Mouse (Mus musculus): Measurements from ENCODE around the gene Shc1. TPM values are rescaled to one million over a fixed set of nuclear protein-coding genes. Genes with fewer than 3 reads are reported as not detected.

Shc1 gene
- polyA plus RNA-seq, 1 experiment from 2014 or later = 14.3 TPM

DNA sequence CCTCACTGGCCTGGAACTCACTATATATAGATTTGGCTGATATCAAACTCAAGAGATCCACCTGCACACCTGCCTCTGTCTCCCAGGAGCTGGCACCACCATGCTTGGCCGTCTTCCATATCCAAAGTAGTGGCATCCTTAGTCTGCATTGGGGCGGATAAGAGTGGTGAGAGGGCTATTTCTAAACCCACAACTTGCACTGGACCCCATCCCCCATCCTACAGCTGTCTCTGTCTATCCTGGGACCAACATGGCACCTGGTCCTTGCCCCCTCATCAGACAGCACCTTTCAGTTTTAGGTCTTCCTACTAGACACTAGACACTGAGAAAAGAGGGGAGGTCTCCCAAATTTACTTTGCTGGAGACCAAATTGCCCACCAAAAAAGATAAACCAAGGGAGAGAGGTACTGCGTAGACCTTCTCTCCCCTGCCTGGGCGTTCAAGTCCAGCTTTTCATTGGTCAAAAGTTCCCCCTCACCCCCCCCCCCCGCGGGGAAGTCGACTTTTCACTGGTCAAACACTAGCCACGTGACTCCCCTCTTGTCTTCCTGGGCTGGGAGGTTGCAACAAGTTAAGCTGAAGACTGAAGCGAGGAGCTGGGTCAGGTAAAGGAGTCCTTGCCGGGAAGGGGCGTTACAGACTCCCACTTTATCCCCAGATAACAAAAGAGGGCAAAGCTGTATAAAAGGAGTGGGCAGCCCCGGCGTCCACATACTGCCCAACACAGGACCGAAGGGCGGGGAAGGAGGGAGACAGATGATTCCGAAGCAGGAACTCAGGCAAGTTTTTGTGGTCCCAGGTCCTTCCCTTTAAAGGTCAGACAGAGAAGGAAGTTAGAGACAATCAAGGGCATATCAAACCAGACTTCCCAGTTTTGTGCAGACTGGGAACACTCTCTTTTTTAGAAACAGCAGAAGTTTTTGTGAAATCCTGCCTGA is 18.2 kb downstream of the Shc1 start, which contains the start of gene Pbxip1:
Pbxip1 (plus strand) TSS at position 531 of the 938 bp plus-strand sequence.
- Histone ChIP-seq H3K27ac (replicated peaks) (no peak within 1 kb of the TSS), H3K27me3 (no peaks in the 10 kb centered on the region), H3K9me3 (no peaks in the 10 kb centered on the region), H3K4me3 (peak within 1 kb of the TSS; percentile 33), H3K36me3 (peaks cover 31% of the 10 kb centered on the region), H3K4me2 (replicated peaks) (peak within 1 kb of the TSS; percentile 37), H3K4me1 (peaks cover 19% of the 10 kb centered on the region), H3K9ac (replicated peaks) (peak within 1 kb of the TSS; percentile 20; the same call in 1 of the 2 replicates)
- peak; percentile 43; the same call in 1 of the 2 replicates for ATAC-seq (replicated peaks)
- WGBS = 4% methylated on average over 16 of the region's 16 CpGs

DNA sequence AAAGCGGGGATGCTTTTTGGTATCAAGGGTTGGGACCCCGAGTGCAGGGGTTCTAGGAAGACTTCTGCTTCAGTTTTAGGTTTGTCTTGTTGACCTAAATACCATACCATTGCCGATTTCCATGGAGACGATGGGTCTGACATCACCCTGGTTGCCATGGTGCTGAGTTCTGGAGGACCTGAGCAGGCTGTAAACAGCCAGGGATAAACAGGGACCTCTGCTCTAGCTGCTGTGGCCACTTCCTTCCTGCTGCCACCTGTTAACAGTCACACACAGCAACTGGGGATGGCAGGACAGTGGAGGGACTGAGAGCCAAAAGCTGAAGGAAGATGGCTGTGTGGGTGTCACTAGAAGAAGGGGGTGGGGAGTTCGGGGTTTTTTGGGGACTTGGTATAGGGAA is 19.0 kb downstream of the Shc1 start:
- ATAC-seq (replicated peaks) = peak; percentile 23; the same call in 1 of the 2 replicates
- Histone ChIP-seq H3K9ac (replicated peaks) (peak overlapping the region; percentile 20; the same call in 1 of the 2 replicates), H3K9me3 (no peaks in the 10 kb centered on the region), H3K4me2 (replicated peaks) (peak overlapping the region; percentile 37), H3K27me3 (no peaks in the 10 kb centered on the region), H3K27ac (replicated peaks) (no peak overlapping the region), H3K4me1 (peaks cover 12% of the 10 kb centered on the region), H3K4me3 (peak overlapping the region; percentile 33), H3K36me3 (peaks cover 29% of the 10 kb centered on the region)
- 15% methylated on average over 5 of the region's 5 CpGs for WGBS

- H3K9ac ChIP-seq (replicated peaks) = no peak overlapping the region
- no peak for ATAC-seq (replicated peaks)
- H3K27me3 ChIP-seq = no peaks in the 10 kb centered on the region
- no peak overlapping the region for H3K4me3 ChIP-seq
- H3K4me1 ChIP-seq = peaks cover 10% of the 10 kb centered on the region
- H3K4me2 ChIP-seq (replicated peaks) = no peak overlapping the region
- H3K27ac ChIP-seq (replicated peaks) = no peak overlapping the region
- no peaks in the 10 kb centered on the region for H3K9me3 ChIP-seq
- H3K36me3 ChIP-seq = no peaks in the 10 kb centered on the region
- 92% methylated on average over 2 of the region's 2 CpGs for WGBS
Observed at GRCm38 (mm10) chr3:89440691-89441090, 22.4 kb downstream of the Shc1 start.

DNA sequence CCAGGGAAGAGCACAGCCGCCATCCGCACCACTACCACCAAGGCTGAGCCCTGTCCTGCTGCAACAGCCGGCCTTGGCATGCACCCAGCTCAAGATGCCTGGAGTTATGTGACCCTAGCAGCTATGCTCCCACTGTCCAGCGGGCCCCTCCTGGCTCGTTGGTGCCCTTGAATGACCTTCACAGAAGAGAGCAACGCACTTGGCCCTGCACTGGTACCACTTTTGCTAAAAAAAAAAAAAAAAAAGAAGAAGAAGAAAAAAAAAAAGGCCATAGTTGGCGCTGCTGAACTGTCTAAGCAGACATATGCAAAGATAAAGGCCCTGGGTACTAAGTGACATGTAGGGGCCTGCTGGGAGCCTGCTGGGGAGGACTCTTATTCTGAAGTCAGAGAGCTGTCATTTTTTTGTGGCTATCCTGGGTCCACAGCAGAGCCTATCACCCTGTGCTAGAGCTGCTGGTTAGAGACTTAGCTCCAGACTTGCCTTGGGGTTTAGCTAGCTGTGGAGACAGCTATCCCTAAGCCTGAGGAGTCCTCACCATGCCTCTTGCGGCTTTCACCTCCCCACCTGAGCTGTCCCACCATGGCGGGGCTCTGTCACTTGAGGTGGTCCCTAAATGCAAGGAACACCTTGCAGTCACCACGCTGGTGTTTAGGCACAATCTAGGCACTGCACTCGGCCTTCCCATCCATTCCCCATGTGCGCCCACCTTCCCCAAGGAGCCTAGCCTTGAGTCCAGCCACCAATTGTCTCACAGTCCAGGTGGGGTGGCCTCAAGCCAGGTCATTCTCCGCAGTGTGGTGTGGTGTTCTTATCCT is 30.7 kb downstream of the Shc1 start:
- 71% methylated on average over 13 of the region's 13 CpGs for WGBS
- H3K4me1 ChIP-seq = no peaks in the 10 kb centered on the region

GRCm38 (mm10) chr3:89449541-89449940 is 31.3 kb downstream of the Shc1 start:
- peak; percentile 49 for ATAC-seq (replicated peaks)
- H3K4me2 ChIP-seq (replicated peaks) = no peak overlapping the region
- no peaks in the 10 kb centered on the region for H3K27me3 ChIP-seq
- H3K9ac ChIP-seq (replicated peaks) = no peak overlapping the region
- H3K4me3 ChIP-seq = no peak overlapping the region
- no peaks in the 10 kb centered on the region for H3K9me3 ChIP-seq
- WGBS = 42% methylated on average over 7 of the region's 7 CpGs
- no peaks in the 10 kb centered on the region for H3K4me1 ChIP-seq
- no peak overlapping the region for H3K27ac ChIP-seq (replicated peaks)
- no peaks in the 10 kb centered on the region for H3K36me3 ChIP-seq

More for the DNA sequence above, 30.7 kb downstream of the Shc1 start:
- no peak for ATAC-seq (replicated peaks)
- no peaks in the 10 kb centered on the region for H3K36me3 ChIP-seq
- H3K27ac ChIP-seq (replicated peaks) = no peak overlapping the region
- H3K9ac ChIP-seq (replicated peaks) = no peak overlapping the region
- no peak overlapping the region for H3K4me2 ChIP-seq (replicated peaks)
- H3K9me3 ChIP-seq = no peaks in the 10 kb centered on the region
- H3K27me3 ChIP-seq = no peaks in the 10 kb centered on the region
- H3K4me3 ChIP-seq = no peak overlapping the region

DNA sequence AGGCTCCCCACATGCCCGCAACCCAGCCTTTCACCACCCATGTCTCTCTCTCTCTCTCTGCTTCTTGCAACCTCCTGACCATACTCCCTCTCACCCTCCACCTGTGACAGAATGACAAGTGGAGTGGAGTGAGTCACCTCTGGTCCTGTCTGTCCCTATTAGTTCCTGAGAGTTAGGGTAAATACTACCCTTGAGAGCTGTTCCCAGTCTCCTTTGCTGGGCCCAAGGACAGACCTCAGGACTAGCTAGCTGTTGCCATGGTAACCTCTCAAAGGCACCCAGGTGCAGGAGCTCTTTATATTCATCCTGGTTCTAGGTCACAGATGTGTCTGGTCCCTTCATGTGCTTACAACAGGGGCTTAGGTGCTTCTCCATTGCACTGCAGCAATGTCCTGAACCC is 33.7 kb downstream of the Shc1 start:
- Histone ChIP-seq H3K36me3 (no peaks in the 10 kb centered on the region), H3K27me3 (no peaks in the 10 kb centered on the region), H3K4me2 (replicated peaks) (no peak overlapping the region), H3K4me3 (no peak overlapping the region), H3K27ac (replicated peaks) (no peak overlapping the region), H3K4me1 (no peaks in the 10 kb centered on the region), H3K9ac (replicated peaks) (no peak overlapping the region), H3K9me3 (no peaks in the 10 kb centered on the region)
- no peak for ATAC-seq (replicated peaks)
- 100% methylated on average over 1 of the region's 1 CpGs for WGBS

GRCm38 (mm10) chr3:89454401-89455177 is 36.3 kb downstream of the Shc1 start, which contains the start of gene Pmvk:
Pmvk (plus strand) TSS chr3:89454541.
- Histone ChIP-seq H3K27me3 (no peaks in the 10 kb centered on the region), H3K4me3 (no peak within 1 kb of the TSS), H3K9me3 (no peaks in the 10 kb centered on the region), H3K4me1 (peaks cover under 1% of the 10 kb centered on the region), H3K9ac (replicated peaks) (no peak within 1 kb of the TSS), H3K27ac (replicated peaks) (no peak within 1 kb of the TSS), H3K4me2 (replicated peaks) (no peak within 1 kb of the TSS), H3K36me3 (no peaks in the 10 kb centered on the region)
- no peak for ATAC-seq (replicated peaks)
- 65% methylated on average over 10 of the region's 10 CpGs for WGBS

DNA sequence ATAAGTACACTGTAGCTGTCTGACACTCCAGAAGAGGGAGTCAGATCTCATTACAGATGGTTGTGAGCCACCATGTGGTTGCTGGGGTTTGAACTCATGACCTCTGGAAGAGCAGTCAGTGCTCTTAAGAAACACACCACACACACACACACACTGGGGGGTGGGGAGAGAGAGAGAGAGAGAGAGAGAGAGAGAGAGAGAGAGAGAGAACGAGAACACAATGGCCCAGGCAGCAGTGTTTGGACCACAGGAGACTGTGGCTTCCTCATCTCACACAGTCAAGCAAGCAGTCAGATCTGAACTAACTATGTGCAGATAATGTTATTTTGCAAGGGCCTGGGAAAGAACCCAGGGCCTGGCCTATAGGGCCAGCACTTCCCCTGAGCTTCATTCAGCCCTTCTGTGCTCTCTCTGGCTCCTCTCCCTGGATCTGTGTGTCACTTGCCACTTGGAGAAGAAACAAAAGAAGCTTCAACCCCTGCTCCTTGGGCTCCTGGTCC is 37.6 kb downstream of the Shc1 start:
- H3K36me3 ChIP-seq = no peaks in the 10 kb centered on the region
- peaks cover 13% of the 10 kb centered on the region for H3K4me1 ChIP-seq
- no peak overlapping the region for H3K4me3 ChIP-seq
- H3K4me2 ChIP-seq (replicated peaks) = no peak overlapping the region
- no peak overlapping the region for H3K9ac ChIP-seq (replicated peaks)
- H3K9me3 ChIP-seq = no peaks in the 10 kb centered on the region
- no peak overlapping the region for H3K27ac ChIP-seq (replicated peaks)
- no peaks in the 10 kb centered on the region for H3K27me3 ChIP-seq
- 67% methylated on average over 1 of the region's 1 CpGs for WGBS
- ATAC-seq (replicated peaks) = no peak

GRCm38 (mm10) chr3:89456726-89457665 is 38.8 kb downstream of the Shc1 start:
- H3K27me3 ChIP-seq = no peaks in the 10 kb centered on the region
- no peak overlapping the region for H3K9ac ChIP-seq (replicated peaks)
- H3K4me3 ChIP-seq = no peak overlapping the region
- H3K4me2 ChIP-seq (replicated peaks) = no peak overlapping the region
- no peaks in the 10 kb centered on the region for H3K9me3 ChIP-seq
- WGBS = 38% methylated on average over 10 of the region's 10 CpGs
- peaks cover 16% of the 10 kb centered on the region for H3K4me1 ChIP-seq
- no peaks in the 10 kb centered on the region for H3K36me3 ChIP-seq
- no peak overlapping the region for H3K27ac ChIP-seq (replicated peaks)
- 0 out of 2 replicates have a peak, but pooled peaks have one; percentile 16 for ATAC-seq (replicated peaks)

DNA sequence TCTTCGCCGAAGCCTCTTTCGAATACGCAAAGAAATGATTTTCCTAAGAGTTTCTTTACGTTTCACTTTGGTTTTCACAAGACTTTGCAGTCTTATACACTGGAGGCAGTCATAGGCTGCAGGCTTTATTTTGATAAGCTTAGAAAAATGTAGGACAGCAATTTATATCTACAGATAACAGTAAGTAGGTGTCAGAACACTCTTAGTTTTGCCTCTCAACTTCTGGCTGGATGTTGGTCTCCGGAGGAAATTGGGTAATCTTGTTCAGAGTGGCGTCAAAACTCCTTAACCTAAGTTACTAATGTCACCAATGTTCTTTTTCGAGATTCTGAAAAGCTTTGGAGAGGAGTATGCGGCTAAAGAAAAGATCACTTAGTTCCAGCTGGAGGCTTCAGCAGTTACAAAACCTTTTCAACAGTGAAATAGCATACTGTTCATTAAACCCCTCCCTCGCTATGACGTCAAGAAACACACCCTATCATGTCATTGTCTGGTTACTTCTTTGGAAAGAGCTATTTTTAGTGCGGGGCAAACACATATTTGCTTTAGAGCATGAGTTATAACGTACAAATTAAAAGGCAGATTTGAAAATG is 40.2 kb downstream of the Shc1 start:
- H3K9ac ChIP-seq (replicated peaks) = peak overlapping the region; percentile 72; the same call in 1 of the 2 replicates

More for the DNA sequence above, 40.2 kb downstream of the Shc1 start:
- 41% methylated on average over 13 of the region's 13 CpGs for WGBS
- H3K4me2 ChIP-seq (replicated peaks) = peak overlapping the region; percentile 64
- H3K4me3 ChIP-seq = peak overlapping the region; percentile 57
- H3K27me3 ChIP-seq = no peaks in the 10 kb centered on the region
- H3K36me3 ChIP-seq = no peaks in the 10 kb centered on the region
- peaks cover 16% of the 10 kb centered on the region for H3K4me1 ChIP-seq
- H3K27ac ChIP-seq (replicated peaks) = peak overlapping the region; percentile 92
- no peaks in the 10 kb centered on the region for H3K9me3 ChIP-seq
- ATAC-seq (replicated peaks) = peak; percentile 66
